Mouse (Mus musculus) NIH3T3 (cell line): ENCODE results near the gene Mrpl23.

Source experiments
- DNase-seq: peaks from one replicate; pipeline ENCODE4 v3.0.0-alpha.2; 2012; ENCODE audit warnings: low read depth

The Mrpl23 gene

GRCm38 (mm10) chr7:142552591-142553416 lies 20.3 kb downstream of the Mrpl23 start:
- no peak for DNase-seq

GRCm38 (mm10) chr7:142553417-142554335 lies 21.2 kb downstream of the Mrpl23 start:
- DNase-seq = no peak

- DNase-seq = no peak
These were observed 22.1 kb downstream of the Mrpl23 start for GRCm38 (mm10) chr7:142554625-142555024.

GRCm38 (mm10) chr7:142555366-142556088 lies 23.0 kb downstream of the Mrpl23 start:
- no peak for DNase-seq

GRCm38 (mm10) chr7:142556089-142556476 lies 23.6 kb downstream of the Mrpl23 start:
- no peak for DNase-seq

- DNase-seq = no peak
These were observed 25.2 kb downstream of the Mrpl23 start for GRCm38 (mm10) chr7:142557696-142558095.

GRCm38 (mm10) chr7:142558511-142559146 lies 26.1 kb downstream of the Mrpl23 start:
- no peak for DNase-seq

- DNase-seq = no peak
These were observed 27.2 kb downstream of the Mrpl23 start for GRCm38 (mm10) chr7:142559651-142560175.

GRCm38 (mm10) chr7:142560942-142561855 lies 28.7 kb downstream of the Mrpl23 start:
- no peak for DNase-seq

- DNase-seq = no peak
These were observed 29.4 kb downstream of the Mrpl23 start for GRCm38 (mm10) chr7:142561856-142562404.

GRCm38 (mm10) chr7:142563168-142563567 lies 30.7 kb downstream of the Mrpl23 start:
- no peak for DNase-seq

GRCm38 (mm10) chr7:142564955-142565643 lies 32.6 kb downstream of the Mrpl23 start:
- DNase-seq = no peak

- DNase-seq = no peak
These were observed 34.0 kb downstream of the Mrpl23 start for GRCm38 (mm10) chr7:142566512-142566911.

GRCm38 (mm10) chr7:142568985-142569384 lies 36.5 kb downstream of the Mrpl23 start:
- DNase-seq = no peak

GRCm38 (mm10) chr7:142570565-142570964 lies 38.1 kb downstream of the Mrpl23 start:
- no peak for DNase-seq

- no peak for DNase-seq
These were observed 39.2 kb downstream of the Mrpl23 start for GRCm38 (mm10) chr7:142571458-142572220.

- DNase-seq = no peak
These were observed 39.9 kb downstream of the Mrpl23 start for GRCm38 (mm10) chr7:142572343-142572742.

GRCm38 (mm10) chr7:142572992-142573391 lies 40.5 kb downstream of the Mrpl23 start:
- DNase-seq = no peak
